Mouse (Mus musculus): ENCODE measurements at regions not wholly inside any gene's neighbourhood (a gene's known extent, or its start where the extent isn't known, plus 50 kb on each side); places are given as distances from the start of the nearest gene placed in this dataset.

- H3K36me3 ChIP-seq (ENCODE audit: control insufficient read depth, insufficient read depth, low read length, poor library complexity, severe bottlenecking), result no peaks in the 10 kb centered on the region
- H3K4me3 ChIP-seq (ENCODE audit: insufficient read depth in 1 of 2, low read depth in 1 of 2, low read length in 2 of 2, poor library complexity in 1 of 2, severe bottlenecking in 1 of 2), result no peak overlapping the region
- H3K4me1 ChIP-seq (ENCODE audit: control insufficient read depth in 2 of 2, insufficient read depth in 2 of 2, low read length in 2 of 2, poor library complexity in 1 of 2), result no peaks in the 10 kb centered on the region
- no peaks in the 10 kb centered on the region for H3K9me3 ChIP-seq (ENCODE audit: control insufficient read depth, insufficient read depth, low read depth, low read length)
- TF ChIP-seq MAFK (IDR thresholded peaks at IDR 0.05; ENCODE audit: insufficient read depth, low read depth, low read length) (no peak), HCFC1 (IDR thresholded peaks at IDR 0.05; ENCODE audit: borderline replicate concordance, insufficient read depth, low read length) (no peak), ZC3H11A (IDR thresholded peaks at IDR 0.05; ENCODE audit: borderline replicate concordance, low read depth, low read length) (no peak), CHD2 (IDR thresholded peaks at IDR 0.05; ENCODE audit: low read depth, low read length) (no peak), ZNF384 (IDR thresholded peaks at IDR 0.05; ENCODE audit: low read depth, low read length) (no peak)
- no peak for DNase-seq (ENCODE audit: low read depth, low spot score)
- H3K27ac ChIP-seq (ENCODE audit: insufficient read depth, low read depth, low read length, poor library complexity, severe bottlenecking), result no peak overlapping the region
- no peak overlapping the region for H3K9ac ChIP-seq (ENCODE audit: insufficient read depth, low read depth, low read length, poor library complexity, severe bottlenecking)
- in situ Hi-C loops (cut with MboI; ENCODE audit: low sequenced_read_pairs in 2 of 2, unreplicated experiment in 2 of 2), result no loop called here
These were observed 145.7 kb upstream of the Bmp4 start for GRCm38 (mm10) chr14:46536002-46536762.

GRCm38 (mm10) chr14:46532697-46533096, 142.2 kb upstream of the Bmp4 start:
- Histone ChIP-seq H3K36me3 (ENCODE audit: control insufficient read depth, insufficient read depth, low read length, poor library complexity, severe bottlenecking) (no peaks in the 10 kb centered on the region), H3K4me1 (ENCODE audit: control insufficient read depth in 2 of 2, insufficient read depth in 2 of 2, low read length in 2 of 2, poor library complexity in 1 of 2) (no peaks in the 10 kb centered on the region), H3K4me3 (ENCODE audit: insufficient read depth in 1 of 2, low read depth in 1 of 2, low read length in 2 of 2, poor library complexity in 1 of 2, severe bottlenecking in 1 of 2) (no peak overlapping the region), H3K27ac (ENCODE audit: insufficient read depth, low read depth, low read length, poor library complexity, severe bottlenecking) (no peak overlapping the region), H3K9ac (ENCODE audit: insufficient read depth, low read depth, low read length, poor library complexity, severe bottlenecking) (no peak overlapping the region), H3K9me3 (ENCODE audit: control insufficient read depth, insufficient read depth, low read depth, low read length) (no peaks in the 10 kb centered on the region)
- DNase-seq (ENCODE audit: low read depth, low spot score), result no peak
- TF ChIP-seq ZC3H11A (IDR thresholded peaks at IDR 0.05; ENCODE audit: borderline replicate concordance, low read depth, low read length) (no peak), CHD2 (IDR thresholded peaks at IDR 0.05; ENCODE audit: low read depth, low read length) (no peak), ZNF384 (IDR thresholded peaks at IDR 0.05; ENCODE audit: low read depth, low read length) (no peak), MAFK (IDR thresholded peaks at IDR 0.05; ENCODE audit: insufficient read depth, low read depth, low read length) (no peak), HCFC1 (IDR thresholded peaks at IDR 0.05; ENCODE audit: borderline replicate concordance, insufficient read depth, low read length) (no peak)
- in situ Hi-C loops (cut with MboI; ENCODE audit: low sequenced_read_pairs in 2 of 2, unreplicated experiment in 2 of 2), result no loop called here

- Histone ChIP-seq H3K9ac (ENCODE audit: insufficient read depth, low read depth, low read length, poor library complexity, severe bottlenecking) (no peak overlapping the region), H3K4me1 (ENCODE audit: control insufficient read depth in 2 of 2, insufficient read depth in 2 of 2, low read length in 2 of 2, poor library complexity in 1 of 2) (no peaks in the 10 kb centered on the region), H3K4me3 (ENCODE audit: insufficient read depth in 1 of 2, low read depth in 1 of 2, low read length in 2 of 2, poor library complexity in 1 of 2, severe bottlenecking in 1 of 2) (no peak overlapping the region), H3K9me3 (ENCODE audit: control insufficient read depth, insufficient read depth, low read depth, low read length) (no peaks in the 10 kb centered on the region), H3K27ac (ENCODE audit: insufficient read depth, low read depth, low read length, poor library complexity, severe bottlenecking) (no peak overlapping the region), H3K36me3 (ENCODE audit: control insufficient read depth, insufficient read depth, low read length, poor library complexity, severe bottlenecking) (no peaks in the 10 kb centered on the region)
- in situ Hi-C loops (cut with MboI; ENCODE audit: low sequenced_read_pairs in 2 of 2, unreplicated experiment in 2 of 2), result no loop called here
- no peak for DNase-seq (ENCODE audit: low read depth, low spot score)
- no peak for TF ChIP-seq CHD2 (IDR thresholded peaks at IDR 0.05; ENCODE audit: low read depth, low read length)
- TF ChIP-seq HCFC1 (IDR thresholded peaks at IDR 0.05; ENCODE audit: borderline replicate concordance, insufficient read depth, low read length), result no peak
- no peak for TF ChIP-seq ZC3H11A (IDR thresholded peaks at IDR 0.05; ENCODE audit: borderline replicate concordance, low read depth, low read length)
- TF ChIP-seq ZNF384 (IDR thresholded peaks at IDR 0.05; ENCODE audit: low read depth, low read length), result no peak
- TF ChIP-seq MAFK (IDR thresholded peaks at IDR 0.05; ENCODE audit: insufficient read depth, low read depth, low read length), result no peak
These were observed 140.0 kb upstream of the Bmp4 start for GRCm38 (mm10) chr14:46530452-46530851.

GRCm38 (mm10) chr14:46529086-46529715, 138.7 kb upstream of the Bmp4 start:
- no peaks in the 10 kb centered on the region for H3K4me1 ChIP-seq (ENCODE audit: control insufficient read depth in 2 of 2, insufficient read depth in 2 of 2, low read length in 2 of 2, poor library complexity in 1 of 2)
- TF ChIP-seq ZNF384 (IDR thresholded peaks at IDR 0.05; ENCODE audit: low read depth, low read length) (no peak), ZC3H11A (IDR thresholded peaks at IDR 0.05; ENCODE audit: borderline replicate concordance, low read depth, low read length) (no peak), CHD2 (IDR thresholded peaks at IDR 0.05; ENCODE audit: low read depth, low read length) (no peak), HCFC1 (IDR thresholded peaks at IDR 0.05; ENCODE audit: borderline replicate concordance, insufficient read depth, low read length) (no peak), MAFK (IDR thresholded peaks at IDR 0.05; ENCODE audit: insufficient read depth, low read depth, low read length) (no peak)
- no peak for DNase-seq (ENCODE audit: low read depth, low spot score)
- in situ Hi-C loops (cut with MboI; ENCODE audit: low sequenced_read_pairs in 2 of 2, unreplicated experiment in 2 of 2), result no loop called here
- H3K36me3 ChIP-seq (ENCODE audit: control insufficient read depth, insufficient read depth, low read length, poor library complexity, severe bottlenecking), result no peaks in the 10 kb centered on the region
- no peaks in the 10 kb centered on the region for H3K9me3 ChIP-seq (ENCODE audit: control insufficient read depth, insufficient read depth, low read depth, low read length)
- no peak overlapping the region for H3K4me3 ChIP-seq (ENCODE audit: insufficient read depth in 1 of 2, low read depth in 1 of 2, low read length in 2 of 2, poor library complexity in 1 of 2, severe bottlenecking in 1 of 2)
- H3K27ac ChIP-seq (ENCODE audit: insufficient read depth, low read depth, low read length, poor library complexity, severe bottlenecking), result no peak overlapping the region
- no peak overlapping the region for H3K9ac ChIP-seq (ENCODE audit: insufficient read depth, low read depth, low read length, poor library complexity, severe bottlenecking)
